Mouse (Mus musculus): ENCODE measurements at regions not wholly inside any gene's neighbourhood (a gene's known extent, or its start where the extent isn't known, plus 50 kb on each side); places are given as distances from the start of the nearest gene placed in this dataset.

GRCm38 (mm10) chr4:81005507-81006328 is 95.3 kb downstream of the Lurap1l start:
- no peak for DNase-seq (ENCODE audit: low read depth, low spot score)

DNA sequence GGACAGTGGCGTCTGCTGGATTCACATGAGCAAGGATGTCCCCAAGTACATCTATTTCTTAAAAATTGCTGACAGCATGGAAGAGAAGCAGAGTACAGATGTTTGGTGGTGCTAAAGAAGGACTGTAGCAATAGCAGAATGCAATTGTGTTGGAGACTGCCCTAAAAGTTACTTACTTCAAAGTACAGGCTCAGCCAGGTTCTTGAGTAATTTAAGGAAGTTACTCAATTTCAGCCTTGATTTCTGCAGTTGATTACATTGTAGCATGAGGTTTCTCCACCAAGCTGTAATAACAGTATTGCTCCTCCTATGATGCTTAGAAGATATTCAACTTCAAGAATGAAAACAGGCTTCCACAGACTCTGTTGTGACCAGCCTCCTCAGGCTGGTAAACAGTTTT is 96.1 kb downstream of the Lurap1l start:
- DNase-seq (ENCODE audit: low read depth, low spot score), result no peak

DNA sequence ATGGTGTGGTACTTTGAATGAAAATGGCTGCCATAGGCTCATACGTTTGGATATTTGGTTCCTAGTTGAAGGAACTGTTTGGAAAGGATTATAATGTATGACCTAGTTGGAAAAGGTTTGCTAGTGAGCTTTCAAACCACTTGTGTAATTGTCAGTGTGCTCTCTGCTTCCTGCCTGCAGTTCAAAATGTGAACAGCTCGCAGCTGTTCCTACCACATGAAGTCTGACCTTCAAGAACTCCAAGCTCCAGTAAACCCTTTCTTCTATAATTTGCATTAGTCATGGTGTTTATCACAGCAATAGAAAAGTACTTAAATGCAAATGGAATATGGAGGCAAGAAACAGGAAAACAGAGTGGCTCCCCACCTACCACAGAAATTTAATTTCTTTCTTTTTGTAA is 111.4 kb downstream of the Lurap1l start:
- DNase-seq (ENCODE audit: low read depth, low spot score), result no peak

DNA sequence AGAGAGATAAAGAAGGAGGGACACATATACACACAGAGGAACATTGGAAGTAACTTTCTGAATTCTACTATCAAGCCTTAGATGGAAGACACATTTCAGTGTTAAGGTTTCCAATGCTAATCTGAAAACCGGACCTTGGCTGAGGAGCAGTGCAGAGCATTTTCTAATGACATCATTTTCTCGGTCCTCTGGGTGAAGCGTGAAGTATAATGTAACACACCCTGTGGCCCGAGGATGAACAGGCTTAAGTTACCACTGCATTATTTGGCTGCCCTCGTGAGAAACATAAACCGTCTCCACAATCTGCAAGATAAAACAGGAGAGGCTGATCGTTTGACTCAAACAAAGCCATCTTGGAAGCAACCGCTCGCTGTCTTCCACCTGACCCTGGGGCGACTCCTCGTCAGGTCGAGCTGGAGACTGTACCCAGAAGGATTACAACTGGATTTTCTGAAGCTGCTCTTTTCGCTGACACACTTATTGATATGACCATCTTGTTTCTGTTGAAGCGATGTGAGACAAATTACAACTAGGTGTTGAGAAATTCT is 113.1 kb downstream of the Lurap1l start:
- DNase-seq (ENCODE audit: low read depth, low spot score), result no peak

GRCm38 (mm10) chr4:81027558-81027957 is 117.1 kb downstream of the Lurap1l start:
- no peak for DNase-seq (ENCODE audit: low read depth, low spot score)

DNA sequence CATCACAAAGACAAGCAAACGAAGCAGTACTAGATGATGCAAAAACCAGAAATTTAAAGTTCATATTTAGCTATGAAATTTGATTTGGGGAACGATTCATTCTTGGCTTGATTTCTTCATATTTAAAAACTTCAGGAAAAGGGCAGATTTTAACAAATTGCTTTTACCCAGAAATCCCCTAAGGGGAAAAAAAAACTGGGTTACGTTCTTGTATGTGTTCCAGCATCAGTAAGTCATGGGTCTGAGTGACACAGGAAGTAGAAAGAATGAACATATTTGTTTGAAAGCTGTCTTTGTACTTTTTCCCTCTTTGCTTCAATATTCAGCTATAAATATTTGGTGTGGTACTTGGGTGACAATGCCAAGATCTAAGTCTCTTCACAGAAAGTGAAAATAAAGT is 120.2 kb downstream of the Lurap1l start:
- no peak for DNase-seq (ENCODE audit: low read depth, low spot score)

DNA sequence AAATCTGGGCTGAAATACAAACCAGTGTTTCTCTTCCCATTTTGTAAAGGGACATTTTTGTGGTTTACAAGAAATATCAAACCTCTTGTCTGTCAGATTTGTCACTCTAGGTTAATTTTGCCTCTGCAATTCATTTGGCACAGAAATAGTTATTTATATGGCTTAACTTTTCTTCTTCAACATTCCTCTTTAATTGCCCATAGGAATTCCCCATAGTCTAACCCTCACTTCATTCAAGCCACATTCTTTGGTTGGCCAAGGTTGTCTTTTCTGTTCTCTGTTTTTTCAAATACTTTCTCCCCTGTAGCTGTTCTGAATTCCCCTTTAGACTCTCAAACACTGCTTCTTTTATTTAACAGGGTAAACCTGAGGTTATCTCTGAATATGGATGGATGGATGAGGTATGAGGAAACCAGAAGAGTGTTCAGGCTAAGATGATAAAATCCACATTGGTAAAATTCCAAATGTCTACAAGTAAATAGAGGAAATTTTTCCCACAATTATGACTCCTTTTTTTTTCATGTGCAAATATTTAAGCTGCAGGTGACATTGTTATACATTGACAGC is 127.0 kb downstream of the Lurap1l start:
- DNase-seq (ENCODE audit: low read depth, low spot score), result no peak

- no peak for DNase-seq (ENCODE audit: low read depth, low spot score)
Observed at GRCm38 (mm10) chr4:81058227-81058626, 147.8 kb downstream of the Lurap1l start.

- peak; percentile 62 for DNase-seq (ENCODE audit: low read depth, low spot score)
Observed at GRCm38 (mm10) chr4:81058809-81059208, 148.4 kb downstream of the Lurap1l start.

GRCm38 (mm10) chr4:81059356-81059755 is 148.9 kb downstream of the Lurap1l start:
- peak; percentile 47 for DNase-seq (ENCODE audit: low read depth, low spot score)

- no peak for DNase-seq (ENCODE audit: low read depth, low spot score)
Observed at GRCm38 (mm10) chr4:81082290-81082947, 172.0 kb downstream of the Lurap1l start.

GRCm38 (mm10) chr4:81085188-81085587 is 174.7 kb downstream of the Lurap1l start:
- no peak for DNase-seq (ENCODE audit: low read depth, low spot score)

- DNase-seq (ENCODE audit: low read depth, low spot score), result no peak
Observed at GRCm38 (mm10) chr4:81096581-81096980, 186.1 kb downstream of the Lurap1l start.

DNA sequence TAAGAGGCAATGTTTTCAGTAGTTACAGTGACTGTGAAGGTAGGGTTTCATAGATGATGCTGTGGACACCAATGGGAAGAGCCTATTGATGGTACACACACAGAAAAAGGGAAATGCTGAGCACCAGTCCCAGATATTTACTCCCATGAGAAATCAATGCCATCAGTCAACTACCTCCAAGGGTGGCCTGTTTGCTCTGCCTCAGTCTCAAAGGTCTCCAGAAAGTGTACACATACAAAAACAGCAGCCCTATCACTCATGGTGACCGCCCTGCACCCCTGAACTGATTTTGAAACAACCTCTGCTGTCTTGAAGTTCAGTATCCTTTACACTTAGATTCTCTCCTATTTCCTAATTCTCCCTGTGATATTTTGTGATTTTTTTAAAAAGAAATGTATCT is 187.2 kb downstream of the Lurap1l start:
- no peak for DNase-seq (ENCODE audit: low read depth, low spot score)

DNA sequence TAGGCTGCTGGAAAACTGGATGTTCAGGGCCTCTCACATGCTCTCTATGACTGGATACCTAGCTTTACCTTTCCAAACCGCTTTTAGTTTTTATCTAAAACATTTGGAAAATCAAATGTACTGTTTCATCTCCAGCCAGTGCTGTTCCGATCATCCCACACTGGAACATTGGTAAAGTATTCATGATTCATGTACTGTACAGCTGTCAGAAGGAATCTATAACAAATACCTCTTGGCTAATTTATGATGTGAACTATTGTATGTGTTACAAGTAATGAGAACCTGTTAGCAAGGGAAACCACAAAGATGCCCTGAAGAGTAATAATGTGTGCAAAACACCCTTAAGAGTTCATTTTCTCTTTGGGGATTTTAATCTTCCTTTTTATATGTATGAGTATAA is 190.6 kb downstream of the Lurap1l start:
- DNase-seq (ENCODE audit: low read depth, low spot score), result no peak

DNA sequence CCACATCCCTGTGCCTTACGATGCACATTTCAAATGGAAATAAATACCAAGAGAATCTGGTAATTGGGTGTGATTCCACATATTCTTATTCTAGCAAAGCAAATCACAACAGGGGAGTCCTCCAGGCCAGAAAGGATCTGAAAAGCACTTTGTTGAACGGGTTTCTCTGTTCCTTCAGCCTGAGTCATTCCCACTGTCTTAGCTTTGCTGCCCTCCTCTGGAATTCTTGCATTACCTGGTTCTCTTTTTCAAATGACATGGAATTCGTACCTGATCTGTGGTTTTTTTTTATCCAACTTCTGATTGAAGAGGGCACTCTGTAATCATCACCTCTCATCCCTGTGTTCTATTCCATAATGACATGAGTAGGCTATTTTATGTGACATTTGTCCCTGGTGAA is 200.9 kb downstream of the Lurap1l start:
- no peak for DNase-seq (ENCODE audit: low read depth, low spot score)

- no peak for DNase-seq (ENCODE audit: low read depth, low spot score)
Observed at GRCm38 (mm10) chr4:81116411-81116810, 206.0 kb downstream of the Lurap1l start.

DNA sequence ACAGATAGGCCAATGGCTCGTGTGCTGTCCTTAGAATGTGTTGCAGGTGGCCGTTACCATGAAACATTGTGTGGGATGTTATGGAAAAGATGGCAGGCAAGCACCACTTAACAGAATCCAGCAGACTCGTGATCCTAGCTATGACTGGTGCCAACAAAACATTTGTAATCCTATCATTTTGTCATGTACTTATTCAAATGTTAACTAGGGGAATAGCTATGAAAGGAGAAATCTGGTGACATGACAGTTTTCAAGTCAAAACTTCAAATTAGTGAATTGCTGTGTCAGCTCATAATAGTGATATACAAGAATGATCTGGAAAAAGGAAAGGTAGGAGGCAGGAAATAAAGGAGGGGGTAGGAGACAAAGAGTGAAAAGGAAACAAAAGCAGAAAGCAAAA is 213.7 kb downstream of the Lurap1l start:
- DNase-seq (ENCODE audit: low read depth, low spot score), result peak; percentile 32

DNA sequence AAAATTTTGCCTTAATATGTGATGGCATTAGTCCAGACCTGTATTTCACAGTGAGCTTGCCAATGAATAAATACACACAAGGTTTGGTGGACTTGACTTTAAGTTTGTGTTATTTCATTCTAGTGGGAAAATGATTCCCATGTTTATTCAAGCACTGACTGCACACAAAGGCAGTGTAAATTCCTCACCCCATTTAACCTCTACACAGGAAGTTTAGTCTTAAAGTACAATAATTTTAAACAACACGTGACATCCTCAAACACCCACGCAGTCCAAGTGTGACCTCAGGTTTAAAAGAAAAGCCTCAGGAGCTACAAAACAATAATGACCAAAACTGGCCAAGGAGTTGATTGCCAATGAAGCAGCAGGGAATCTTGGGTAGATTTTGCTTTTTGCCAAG is 219.4 kb downstream of the Lurap1l start:
- no peak for DNase-seq (ENCODE audit: low read depth, low spot score)

DNA sequence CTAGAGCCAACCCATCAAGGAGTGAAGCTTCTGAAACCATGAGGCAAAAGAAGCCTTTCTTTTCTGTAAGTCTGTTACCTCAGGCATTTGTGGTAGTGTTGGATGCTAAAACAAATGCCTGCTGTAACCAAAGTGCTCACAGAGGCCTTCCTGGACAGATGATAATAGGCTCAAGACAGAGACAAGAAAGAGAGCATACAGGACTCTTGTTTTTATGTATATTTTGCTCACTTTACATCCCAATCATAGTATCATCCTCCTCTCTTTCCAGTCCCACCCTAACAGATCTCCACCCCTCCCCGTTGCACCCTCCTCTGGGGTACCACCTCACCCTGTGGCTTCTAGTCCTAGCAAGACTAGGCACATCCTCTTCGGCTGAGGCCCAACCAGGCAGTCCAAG is 262.7 kb downstream of the Lurap1l start:
- DNase-seq (ENCODE audit: low read depth, low spot score), result no peak

GRCm38 (mm10) chr4:81177443-81178041 is 265.1 kb downstream of the Mpdz start:
- DNase-seq (ENCODE audit: low read depth, low spot score), result no peak
